ENCODE assay signal across 14 mouse cellular contexts in the genomic region with DNA sequence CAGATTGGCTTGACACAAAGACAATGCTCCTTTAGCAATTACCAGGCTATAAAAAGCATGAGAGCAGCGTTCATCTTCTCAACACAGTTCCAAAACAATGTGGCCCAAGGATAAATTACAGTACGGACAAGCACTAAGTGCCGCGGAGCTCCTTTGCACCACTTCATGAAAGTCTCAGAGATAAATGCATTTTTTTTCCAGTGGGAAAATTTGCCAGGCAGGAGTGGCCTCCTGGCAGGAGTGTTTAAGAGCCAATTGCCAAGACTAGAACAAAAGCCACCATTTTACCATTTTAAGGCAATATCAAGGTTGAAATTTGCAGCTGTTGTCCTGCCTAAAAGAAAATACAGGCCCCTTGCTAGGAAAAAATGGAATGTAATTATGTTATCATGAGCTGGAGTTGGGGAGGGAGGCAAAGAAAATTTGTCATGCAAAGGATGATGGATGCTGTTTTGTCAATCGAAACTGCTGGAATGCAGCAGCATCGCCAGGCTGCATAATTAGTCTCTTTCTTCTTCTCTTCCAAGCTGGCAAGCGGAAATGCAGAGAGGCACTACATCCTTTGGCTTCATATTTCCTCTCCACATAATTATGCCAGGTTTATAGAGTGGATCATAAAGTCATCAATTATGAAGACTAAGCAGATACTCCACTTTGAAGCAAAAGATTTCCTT. TPM values are rescaled to one million over a fixed set of nuclear protein-coding genes. Genes with fewer than 3 reads are reported as not detected.
DNase-seq lines count a peak whose midpoint lies in the region; ATAC-seq and TF ChIP-seq lines count a peak whose summit lies in the region.
"Had no signal": no experiment of that assay in that cellular context is flagged by ENCODE, and none has a peak within 500 bp of the region (broad histone marks: within the 10 kb centered on the region; RNA-seq: fewer than 3 reads in every experiment).

No protein-coding gene starts in this region.

- no peak overlapping the region for H3K4me2 ChIP-seq in forebrain, embryonic 12.5 days
- no peak overlapping the region for H3K4me2 ChIP-seq in forebrain, embryonic 11.5 days (ENCODE audit: low read depth, low read length, severe bottlenecking)
- H3K4me2 ChIP-seq in lung, embryonic 16.5 days (ENCODE audit: low read depth, low read length): no peak overlapping the region
- no peak overlapping the region for H3K4me2 ChIP-seq in forebrain, postnatal 0 days (ENCODE audit: low read depth)
- no peak overlapping the region for H3K4me2 ChIP-seq in stomach, embryonic 15.5 days
- H3K4me2 ChIP-seq: lung, embryonic 15.5 days had no signal

- H3K4me1 ChIP-seq in forebrain, embryonic 12.5 days: peaks cover 9% of the 10 kb centered on the region; the same call in 1 of the 2 replicates
- no peaks in the 10 kb centered on the region for H3K4me1 ChIP-seq in forebrain, embryonic 11.5 days (replicated peaks; ENCODE audit: control insufficient read depth, insufficient read depth, low read length)
- H3K4me1 ChIP-seq in lung, embryonic 16.5 days (replicated peaks; ENCODE audit: control insufficient read depth, insufficient read depth, low read length): peaks cover 23% of the 10 kb centered on the region
- H3K4me1 ChIP-seq in forebrain, postnatal 0 days (ENCODE audit: insufficient read depth): no peaks in the 10 kb centered on the region
- peaks cover 14% of the 10 kb centered on the region; the same call in 1 of the 2 replicates for H3K4me1 ChIP-seq in stomach, embryonic 15.5 days

- no peaks in the 10 kb centered on the region for H3K27me3 ChIP-seq in forebrain, embryonic 12.5 days
- H3K27me3 ChIP-seq in forebrain, embryonic 11.5 days (ENCODE audit: control insufficient read depth, insufficient read depth, low read length): no peaks in the 10 kb centered on the region
- no peaks in the 10 kb centered on the region for H3K27me3 ChIP-seq in lung, embryonic 16.5 days (ENCODE audit: control insufficient read depth, insufficient read depth, low read depth, low read length)
- H3K27me3 ChIP-seq in forebrain, postnatal 0 days (ENCODE audit: insufficient read depth, low read length): no peaks in the 10 kb centered on the region
- no peaks in the 10 kb centered on the region for H3K27me3 ChIP-seq in stomach, embryonic 15.5 days (replicated peaks)
- H3K27me3 ChIP-seq: lung, embryonic 15.5 days had no signal

- no peak overlapping the region for H3K4me3 ChIP-seq in forebrain, embryonic 12.5 days (replicated peaks)
- no peak overlapping the region for H3K4me3 ChIP-seq in forebrain, embryonic 11.5 days (ENCODE audit: low read depth, low read length)
- no peak overlapping the region for H3K4me3 ChIP-seq in lung, embryonic 16.5 days (ENCODE audit: low read length)
- no peak overlapping the region for H3K4me3 ChIP-seq in forebrain, postnatal 0 days (ENCODE audit: low read depth, low read length)
- H3K4me3 ChIP-seq in stomach, embryonic 15.5 days (replicated peaks): no peak overlapping the region
- H3K4me3 ChIP-seq: lung, embryonic 15.5 days had no signal

- WGBS in forebrain, embryonic 12.5 days: 43% methylated on average over 7 of the region's 7 CpGs
- 63% methylated on average over 7 of the region's 7 CpGs for WGBS in forebrain, embryonic 11.5 days
- 41% methylated on average over 7 of the region's 7 CpGs for WGBS in lung, embryonic 16.5 days
- 19% methylated on average over 7 of the region's 7 CpGs for WGBS in forebrain, postnatal 0 days
- WGBS in stomach, embryonic 15.5 days: 37% methylated on average over 7 of the region's 7 CpGs

- H3K9ac ChIP-seq in forebrain, embryonic 12.5 days: no peak overlapping the region
- no peak overlapping the region for H3K9ac ChIP-seq in forebrain, embryonic 11.5 days (ENCODE audit: low read length)
- no peak overlapping the region for H3K9ac ChIP-seq in lung, embryonic 16.5 days (ENCODE audit: low read length)
- H3K9ac ChIP-seq in forebrain, postnatal 0 days: no peak overlapping the region
- no peak overlapping the region for H3K9ac ChIP-seq in stomach, embryonic 15.5 days
- H3K9ac ChIP-seq: lung, embryonic 15.5 days had no signal

- H3K9me3 ChIP-seq in forebrain, embryonic 12.5 days: no peaks in the 10 kb centered on the region
- H3K9me3 ChIP-seq in forebrain, embryonic 11.5 days (ENCODE audit: control insufficient read depth, low read length): no peaks in the 10 kb centered on the region
- H3K9me3 ChIP-seq in lung, embryonic 16.5 days (ENCODE audit: control insufficient read depth, low read length): no peaks in the 10 kb centered on the region; the same call in 1 of the 2 replicates
- no peaks in the 10 kb centered on the region for H3K9me3 ChIP-seq in forebrain, postnatal 0 days (ENCODE audit: low read length)
- H3K9me3 ChIP-seq in stomach, embryonic 15.5 days: no peaks in the 10 kb centered on the region
- H3K9me3 ChIP-seq: lung, embryonic 15.5 days had no signal

- no peak for ATAC-seq in forebrain, embryonic 12.5 days (ENCODE audit: low FRiP score)
- no peak for ATAC-seq in forebrain, embryonic 11.5 days (replicated peaks; ENCODE audit: low FRiP score)
- ATAC-seq in lung, embryonic 16.5 days (ENCODE audit: low read depth): no peak
- peak; percentile 48; the same call in 1 of the 2 replicates for ATAC-seq in forebrain, postnatal 0 days
- ATAC-seq in stomach, embryonic 15.5 days (ENCODE audit: insufficient read depth, low FRiP score, low read depth): no peak
- ATAC-seq in activated CD4-positive, CD25-positive, alpha-beta regulatory T cell, adult 4 months: no peak

- no peak for TF ChIP-seq CTCF in forebrain, postnatal 0 days (IDR thresholded peaks at IDR 0.05; ENCODE audit: low read depth)

- H3K36me3 ChIP-seq in forebrain, embryonic 12.5 days (replicated peaks): no peaks in the 10 kb centered on the region
- no peaks in the 10 kb centered on the region for H3K36me3 ChIP-seq in forebrain, embryonic 11.5 days (ENCODE audit: control insufficient read depth, insufficient read depth, low read length)
- H3K36me3 ChIP-seq in lung, embryonic 16.5 days (ENCODE audit: control insufficient read depth, insufficient read depth, low read length): no peaks in the 10 kb centered on the region
- H3K36me3 ChIP-seq in forebrain, postnatal 0 days (ENCODE audit: insufficient read depth): no peaks in the 10 kb centered on the region
- no peaks in the 10 kb centered on the region for H3K36me3 ChIP-seq in stomach, embryonic 15.5 days
- H3K36me3 ChIP-seq: lung, embryonic 15.5 days had no signal

- 0 out of 2 replicates have a peak overlapping the region, but pooled peaks have one; percentile 19 for H3K27ac ChIP-seq in forebrain, embryonic 12.5 days
- no peak overlapping the region for H3K27ac ChIP-seq in forebrain, embryonic 11.5 days (ENCODE audit: low read depth, low read length)
- H3K27ac ChIP-seq in lung, embryonic 16.5 days (ENCODE audit: low read length): peak overlapping the region; percentile 16; the same call in 1 of the 2 replicates
- H3K27ac ChIP-seq in forebrain, postnatal 0 days (ENCODE audit: low read depth, low read length): 0 out of 2 replicates have a peak overlapping the region, but pooled peaks have one; percentile 40
- H3K27ac ChIP-seq in stomach, embryonic 15.5 days: peak overlapping the region; percentile 61
- H3K27ac ChIP-seq: lung, embryonic 15.5 days had no signal

- DNase-seq in forebrain, embryonic 11.5 days (ENCODE audit: low spot score): no peak
- no peak for DNase-seq in lung, postnatal 4 days
- DNase-seq in forebrain, postnatal 0 days: peak; percentile 43
- DNase-seq in lung, postnatal 10 days: no peak
- DNase-seq: cerebellum, adult 9-11 months; liver; right cerebral cortex, postnatal 14 days; thymus, adult 2 months had no signal

RNA-seq across cellular contexts. Expression of gene Mgll, which starts 40.7 kb away (rescaled TPM):
- polyA plus RNA-seq in forebrain, embryonic 12.5 days (2016; fragmentation: Nextera tagmentation; extraction: Ambion mirVana): 3.5 and 5.5 TPM in 2 replicates
- polyA plus RNA-seq in forebrain, embryonic 11.5 days (2014; fragmentation: Nextera tagmentation; extraction: Ambion mirVana): 4.1 and 4.4 TPM in 2 replicates
- 73.2 and 79.8 TPM in 2 replicates for polyA plus RNA-seq in lung, embryonic 16.5 days (2015; fragmentation: Nextera tagmentation; extraction: Ambion mirVana)
- 35.1 and 37.5 TPM in 2 replicates for total RNA-seq in forebrain, postnatal 0 days (2014; rRNA removed)
- 48.7 and 60.7 TPM in 2 replicates for polyA plus RNA-seq in forebrain, postnatal 0 days (2015; fragmentation: Nextera tagmentation; extraction: Ambion mirVana)
- polyA plus RNA-seq in stomach, embryonic 15.5 days (2015; fragmentation: Nextera tagmentation; extraction: Ambion mirVana): 109 and 123 TPM in 2 replicates
- polyA plus RNA-seq in activated CD4-positive, CD25-positive, alpha-beta regulatory T cell, adult 4 months (2017; shearing (Covaris generic)): under 1 TPM; 0.53 to 0.75 TPM

RNA-seq across cellular contexts. Expression of gene Kbtbd12, which starts 45.8 kb away (rescaled TPM):
- polyA plus RNA-seq in forebrain, embryonic 12.5 days (2016; fragmentation: Nextera tagmentation; extraction: Ambion mirVana): 0.15 and 0.21 TPM in 2 replicates
- polyA plus RNA-seq in forebrain, embryonic 11.5 days (2014; fragmentation: Nextera tagmentation; extraction: Ambion mirVana): 0.21 TPM in 1 of 2 replicates, not detected in the other
- 1.0 TPM in 2 replicates for polyA plus RNA-seq in lung, embryonic 16.5 days (2015; fragmentation: Nextera tagmentation; extraction: Ambion mirVana)
- 0.08 and 0.29 TPM in 2 replicates for total RNA-seq in forebrain, postnatal 0 days (2014; rRNA removed)
- 0.14 and 0.24 TPM in 2 replicates for polyA plus RNA-seq in forebrain, postnatal 0 days (2015; fragmentation: Nextera tagmentation; extraction: Ambion mirVana)
- 0.49 and 0.64 TPM in 2 replicates for polyA plus RNA-seq in stomach, embryonic 15.5 days (2015; fragmentation: Nextera tagmentation; extraction: Ambion mirVana)
- not detected for polyA plus RNA-seq in activated CD4-positive, CD25-positive, alpha-beta regulatory T cell, adult 4 months (2017; shearing (Covaris generic))
- total RNA-seq: neutrophil, adult 5-6 weeks had no signal
